8 mouse cellular contexts compared by ENCODE assay signal in genomic region chr2:121354820-121355592, GRCm38 (mm10). TPM values are rescaled to one million over a fixed set of nuclear protein-coding genes. Genes with fewer than 3 reads are reported as not detected.
DNase-seq lines count a peak whose midpoint lies in the region; ATAC-seq and TF ChIP-seq lines count a peak whose summit lies in the region.

Gene Ppip5k1, minus strand, starts transcription at chr2:121355396.

- intact Hi-C loops in heart, postnatal 36 days (cut with DNase I), result loop anchor here (5.0 kb wide), 1 partner anchor 83 kb away; the partner anchor contains the start of gene Trp53bp1

- H3K4me2 ChIP-seq in forebrain, embryonic 16.5 days (ENCODE audit: low read length), result peak within 1 kb of the TSS; percentile 89
- H3K4me2 ChIP-seq in lung, embryonic 14.5 days, result peak within 1 kb of the TSS; percentile 90

- peak; percentile 79 for TF ChIP-seq CTCF in G1E (IDR thresholded peaks at IDR 0.05; ENCODE audit: low read depth, low read length)
- TF ChIP-seq CTCF in layer of hippocampus, adult 2 months (conservative IDR thresholded peaks at IDR 0.05), result peak; percentile 89
- peak; percentile 98 for TF ChIP-seq CTCF in lung, embryonic 14.5 days (IDR thresholded peaks at IDR 0.05; ENCODE audit: low read depth)
- peak; percentile 88 for TF ChIP-seq CTCF in olfactory bulb, adult 2 months (IDR thresholded peaks at IDR 0.05; ENCODE audit: insufficient read depth, low read depth, low read length)
- peak; percentile 95 for TF ChIP-seq CTCF in thymus, adult 2 months (IDR thresholded peaks at IDR 0.05; ENCODE audit: borderline replicate concordance, control insufficient read depth, extremely low read depth, insufficient read depth, low read length, poor library complexity)

- no peaks in the 10 kb centered on the region for H3K9me3 ChIP-seq in G1E (replicated peaks)
- H3K9me3 ChIP-seq in forebrain, embryonic 16.5 days (ENCODE audit: control insufficient read depth, low read length), result no peaks in the 10 kb centered on the region
- H3K9me3 ChIP-seq in lung, embryonic 14.5 days (ENCODE audit: low read depth, low read length), result no peaks in the 10 kb centered on the region

- peak; percentile 93 for ATAC-seq in G1E (ENCODE audit: extremely low read depth, insufficient number of reproducible peaks, low FRiP score, poor library complexity, severe bottlenecking)
- peak; percentile 98 for ATAC-seq in forebrain, embryonic 16.5 days
- peak; percentile 96 for ATAC-seq in lung, embryonic 14.5 days (ENCODE audit: insufficient read depth)

- peaks cover 28% of the 10 kb centered on the region for H3K4me1 ChIP-seq in G1E (ENCODE audit: insufficient read depth, low read depth, low read length)
- peaks cover 14% of the 10 kb centered on the region for H3K4me1 ChIP-seq in forebrain, embryonic 16.5 days (replicated peaks; ENCODE audit: control insufficient read depth, insufficient read depth, low read length)
- no peaks in the 10 kb centered on the region; the same call in 1 of the 2 replicates for H3K4me1 ChIP-seq in lung, embryonic 14.5 days (ENCODE audit: insufficient read depth)
- H3K4me1 ChIP-seq in olfactory bulb, adult 2 months (ENCODE audit: control insufficient read depth, insufficient read depth, low read length), result peaks cover 16% of the 10 kb centered on the region
- H3K4me1 ChIP-seq in thymus, adult 2 months (replicated peaks; ENCODE audit: control insufficient read depth, insufficient read depth, low read length), result peaks cover 8% of the 10 kb centered on the region; the same call in 1 of the 2 replicates

- peak within 1 kb of the TSS; percentile 80 for H3K9ac ChIP-seq in forebrain, embryonic 16.5 days (replicated peaks; ENCODE audit: low read depth, low read length)
- peak within 1 kb of the TSS; percentile 63 for H3K9ac ChIP-seq in lung, embryonic 14.5 days

- H3K36me3 ChIP-seq in G1E (replicated peaks), result peaks cover 4% of the 10 kb centered on the region
- no peaks in the 10 kb centered on the region for H3K36me3 ChIP-seq in forebrain, embryonic 16.5 days (ENCODE audit: control insufficient read depth, insufficient read depth)
- H3K36me3 ChIP-seq in lung, embryonic 14.5 days (ENCODE audit: insufficient read depth), result no peaks in the 10 kb centered on the region
- H3K36me3 ChIP-seq in thymus, adult 2 months (ENCODE audit: control insufficient read depth, insufficient read depth, low read length), result no peaks in the 10 kb centered on the region

- H3K27ac ChIP-seq in forebrain, embryonic 16.5 days (ENCODE audit: low read length), result peak within 1 kb of the TSS; percentile 55
- H3K27ac ChIP-seq in layer of hippocampus, adult 2 months, result peak within 1 kb of the TSS; percentile 93
- H3K27ac ChIP-seq in lung, embryonic 14.5 days (ENCODE audit: low read depth), result no peak within 1 kb of the TSS; the same call in 1 of the 2 replicates
- H3K27ac ChIP-seq in olfactory bulb, adult 2 months (ENCODE audit: insufficient read depth, low read depth, low read length), result peak within 1 kb of the TSS; percentile 82
- H3K27ac ChIP-seq in thymus, adult 2 months (ENCODE audit: control insufficient read depth, insufficient read depth, low read length), result no peak within 1 kb of the TSS

- WGBS in forebrain, embryonic 16.5 days, result under 1% methylated on average over 56 of the region's 58 CpGs
- under 1% methylated on average over 58 of the region's 58 CpGs for WGBS in lung, embryonic 14.5 days
- 1% methylated on average over 58 of the region's 58 CpGs for WGBS in olfactory bulb, adult 2 months
- 1% methylated on average over 57 of the region's 58 CpGs for WGBS in thymus, adult 2 months

- peak; percentile 33; the same call in 1 of the 2 replicates for TF ChIP-seq POLR2A in olfactory bulb, adult 2 months (IDR thresholded peaks at IDR 0.05; ENCODE audit: insufficient read depth, low read depth, low read length)
- TF ChIP-seq POLR2A in thymus, adult 2 months (IDR thresholded peaks at IDR 0.05; ENCODE audit: control insufficient read depth, extremely low read depth, insufficient read depth, low read length, poor library complexity), result peak; percentile 47; the same call in 1 of the 2 replicates

- peak within 1 kb of the TSS; percentile 78 for H3K4me3 ChIP-seq in G1E (ENCODE audit: low read depth, low read length)
- H3K4me3 ChIP-seq in forebrain, embryonic 16.5 days (replicated peaks; ENCODE audit: low read length), result peak within 1 kb of the TSS; percentile 85
- H3K4me3 ChIP-seq in layer of hippocampus, adult 2 months, result peak within 1 kb of the TSS; percentile 84
- peak within 1 kb of the TSS; percentile 67 for H3K4me3 ChIP-seq in lung, embryonic 14.5 days (ENCODE audit: low read depth, low read length)
- peak within 1 kb of the TSS; percentile 82 for H3K4me3 ChIP-seq in olfactory bulb, adult 2 months (ENCODE audit: insufficient read depth, low read depth, low read length)
- peak within 1 kb of the TSS; percentile 58 for H3K4me3 ChIP-seq in thymus, adult 2 months (ENCODE audit: control insufficient read depth, insufficient read depth, low read length)

- peaks cover 35% of the 10 kb centered on the region for H3K27me3 ChIP-seq in G1E (ENCODE audit: insufficient read depth, low read length)
- peaks cover 13% of the 10 kb centered on the region for H3K27me3 ChIP-seq in forebrain, embryonic 16.5 days (replicated peaks; ENCODE audit: control insufficient read depth, insufficient read depth, low read length)
- peaks cover 18% of the 10 kb centered on the region for H3K27me3 ChIP-seq in lung, embryonic 14.5 days (ENCODE audit: insufficient read depth, low read length)
- H3K27me3 ChIP-seq in thymus, adult 2 months (ENCODE audit: control insufficient read depth, insufficient read depth, low read length), result peaks cover 4% of the 10 kb centered on the region; the same call in 1 of the 2 replicates

- peak; percentile 99 for DNase-seq in G1E (ENCODE audit: low spot score)
- peak; percentile 99 for DNase-seq in cerebellum, adult 18-20 months
- peak; percentile 96 for DNase-seq in heart, postnatal 36 days
- DNase-seq in layer of hippocampus, adult 2 months (ENCODE audit: low spot score in 2 of 2), result peak; percentile 97 to 98
- DNase-seq in lung, embryonic 14.5 days, result peak; percentile 98
- peak; percentile 97 for DNase-seq in thymus, adult 2 months

RNA-seq across cellular contexts. Expression of gene Ppip5k1, which starts in this region (rescaled TPM):
- total RNA-seq in G1E (2014; fragmentation: Nextera tagmentation), result 11.1 and 15.2 TPM in 2 replicates
- 8.4 and 11.3 TPM in 2 replicates for total RNA-seq in G1E (2017)
- 2.0 and 2.6 TPM in 2 replicates for polyA plus RNA-seq in G1E (2012)
- 14.3 and 22.4 TPM in 2 replicates for polyA plus RNA-seq in forebrain, embryonic 16.5 days (2015; fragmentation: Nextera tagmentation; extraction: Ambion mirVana)
- 10 to 100 TPM; 62.6 to 68.2 TPM for total RNA-seq in heart, postnatal 36 days (2021)
- 100 to 1,000 TPM; 106 to 110 TPM for total RNA-seq in layer of hippocampus, adult 2 months (2021)
- polyA plus RNA-seq in lung, embryonic 14.5 days (2014; fragmentation: Nextera tagmentation; extraction: Ambion mirVana), result 10.5 and 10.8 TPM in 2 replicates
- 355 TPM in 1 of 2 replicates, not detected in the other for polyA plus RNA-seq in olfactory bulb, adult 2 months (2012; ENCODE audit: insufficient read depth, insufficient read length, low replicate concordance, missing spikeins)
- 21.8 and 23.9 TPM in 2 replicates for polyA plus RNA-seq in thymus, adult 2 months (2012; rRNA removed)

Comparison
In these comparisons a context has a peak if more than half of its experiments do, and no peak if none do; other contexts are left out.
1. H3K27ac ChIP-seq: peak in forebrain, embryonic 16.5 days (single experiment), layer of hippocampus, adult 2 months (single experiment) and olfactory bulb, adult 2 months (single experiment); none in lung, embryonic 14.5 days (single experiment) and thymus, adult 2 months (single experiment).
2. Peak in every context shown above with its lines, with median percentiles within 50 percentile points of each other: ATAC-seq, DNase-seq, H3K4me3 ChIP-seq and CTCF ChIP-seq.